8 mouse cellular contexts compared by ENCODE assay signal in genomic region chr19:4793831-4794422, GRCm38 (mm10). TPM values are rescaled to one million over a fixed set of nuclear protein-coding genes. Genes with fewer than 3 reads are reported as not detected.
A peak's percentile ranks its signal among the peaks of the same experiment; 100 is the strongest.
DNase-seq lines count a peak whose midpoint lies in the region; ATAC-seq lines count a peak whose summit lies in the region.

Gene Rbm4 (minus strand): TSS chr19:4793901.

- H3K27me3 ChIP-seq in hindbrain, embryonic 11.5 days (ENCODE audit: control insufficient read depth, insufficient read depth, low read length) = no peaks in the 10 kb centered on the region

- under 1% methylated on average over 31 of the region's 31 CpGs for WGBS in hindbrain, embryonic 11.5 days

- peak within 1 kb of the TSS; percentile 71 for H3K9ac ChIP-seq in hindbrain, embryonic 11.5 days (ENCODE audit: low read depth, low read length)

- peak; percentile 99 for ATAC-seq in hindbrain, embryonic 11.5 days (ENCODE audit: low FRiP score)

- peak within 1 kb of the TSS; percentile 54 for H3K27ac ChIP-seq in hindbrain, embryonic 11.5 days (ENCODE audit: low read depth, low read length)

- H3K36me3 ChIP-seq in hindbrain, embryonic 11.5 days (ENCODE audit: control insufficient read depth, insufficient read depth, low read length) = no peaks in the 10 kb centered on the region

- peak within 1 kb of the TSS; percentile 82 for H3K4me3 ChIP-seq in hindbrain, embryonic 11.5 days (ENCODE audit: low read depth, low read length)

- peak; percentile 97 for DNase-seq in Muller cell, postnatal 12 days (ENCODE audit: inconsistent ontology term)
- peak; percentile 99 for DNase-seq in cerebellum, adult 9-11 months
- DNase-seq in frontal cortex, adult 2 months (ENCODE audit: extremely low spot score in 1 of 2, low spot score in 1 of 2) = peak; percentile 97 to 100
- DNase-seq in hindbrain, embryonic 11.5 days (ENCODE audit: low spot score) = peak; percentile 96
- DNase-seq in layer of hippocampus, postnatal 10 days (ENCODE audit: low spot score in 2 of 2) = peak; percentile 97 to 98
- DNase-seq in lung, postnatal 10 days = peak; percentile 99
- peak; percentile 90 for DNase-seq in ovary, postnatal 36 days (ENCODE audit: low spot score)
- DNase-seq in thymus, postnatal 25 days = peak; percentile 97

- H3K4me2 ChIP-seq in hindbrain, embryonic 11.5 days (replicated peaks; ENCODE audit: low read depth, low read length) = peak within 1 kb of the TSS; percentile 68

- no peaks in the 10 kb centered on the region for H3K9me3 ChIP-seq in hindbrain, embryonic 11.5 days (ENCODE audit: control insufficient read depth, low read length)

- peaks cover 8% of the 10 kb centered on the region for H3K4me1 ChIP-seq in hindbrain, embryonic 11.5 days (replicated peaks; ENCODE audit: control insufficient read depth, insufficient read depth, low read length)

RNA-seq across cellular contexts. Expression of gene Rbm4, which starts in this region (rescaled TPM):
- polyA plus RNA-seq in frontal cortex, adult 2 months (2012; rRNA removed) = 64.7 and 65.5 TPM in 2 replicates
- 107 and 117 TPM in 2 replicates for polyA plus RNA-seq in hindbrain, embryonic 11.5 days (2014; fragmentation: Nextera tagmentation; extraction: Ambion mirVana)
- 10 to 100 TPM; 68.7 to 71.1 TPM for total RNA-seq in layer of hippocampus, postnatal 10 days (2021)

Comparison
In these comparisons a context has a peak if more than half of its experiments do, and no peak if none do; other contexts are left out.
1. Peak in every context shown above with its lines: DNase-seq, ATAC-seq, H3K4me3 ChIP-seq and H3K27ac ChIP-seq.